19 mouse cellular contexts compared by ENCODE assay signal in genomic region chr1:39047316-39047715, GRCm38 (mm10).
A peak's percentile ranks its signal among the peaks of the same experiment; 100 is the strongest.
DNase-seq lines count a peak whose midpoint lies in the region; TF ChIP-seq lines count a peak whose summit lies in the region.
"Had no signal": no experiment of that assay in that cellular context is flagged by ENCODE, and none has a peak within 500 bp of the region (broad histone marks: within the 10 kb centered on the region; RNA-seq: fewer than 3 reads in every experiment).

No protein-coding gene starts in this region.

- peak; percentile 69 for DNase-seq in heart, adult 11 months
- no peak for DNase-seq in heart, adult 9 months (ENCODE audit: low spot score in 2 of 2)
- peak; percentile 33 for DNase-seq in thymus, adult 2 months
- DNase-seq in thymus, adult 18-20 months: no peak
- DNase-seq in thymus, postnatal 4 days: peak; percentile 42
- DNase-seq in left cerebral cortex, postnatal 36 days (ENCODE audit: low spot score in 2 of 2): no peak
- DNase-seq: adrenal gland, postnatal 10 days; adrenal gland, postnatal 36 days; B cell, adult 2 months; cerebellum, adult 18-20 months; cerebellum, adult 9-10 months; cerebellum, postnatal 14 days; gastrocnemius, postnatal 25 days; heart, adult 2 months had no signal

- H3K27me3 ChIP-seq in thymus, adult 2 months (ENCODE audit: control insufficient read depth, insufficient read depth, low read length): no peaks in the 10 kb centered on the region
- H3K27me3 ChIP-seq: CH12.LX; hindbrain, embryonic 12.5 days; hindbrain, embryonic 15.5 days; Patski had no signal

- no peak overlapping the region for H3K27ac ChIP-seq in thymus, adult 2 months (ENCODE audit: control insufficient read depth, insufficient read depth, low read length)
- H3K27ac ChIP-seq: heart, adult 2 months; hindbrain, embryonic 12.5 days; hindbrain, embryonic 15.5 days had no signal

- peaks cover 28% of the 10 kb centered on the region for H3K4me1 ChIP-seq in thymus, adult 2 months (replicated peaks; ENCODE audit: control insufficient read depth, insufficient read depth, low read length)
- H3K4me1 ChIP-seq: hindbrain, embryonic 12.5 days; hindbrain, embryonic 15.5 days had no signal

- WGBS in thymus, adult 2 months: 96% methylated on average over 6 of the region's 6 CpGs

- H3K4me3 ChIP-seq in thymus, adult 2 months (ENCODE audit: control insufficient read depth, insufficient read depth, low read length): no peak overlapping the region
- H3K4me3 ChIP-seq: heart, adult 2 months; hindbrain, embryonic 12.5 days; hindbrain, embryonic 15.5 days had no signal

- TF ChIP-seq POLR2A in thymus, adult 2 months (IDR thresholded peaks at IDR 0.05; ENCODE audit: control insufficient read depth, extremely low read depth, insufficient read depth, low read length, poor library complexity): no peak

- no peak for TF ChIP-seq CTCF in thymus, adult 2 months (IDR thresholded peaks at IDR 0.05; ENCODE audit: borderline replicate concordance, control insufficient read depth, extremely low read depth, insufficient read depth, low read length, poor library complexity)

- H3K36me3 ChIP-seq in thymus, adult 2 months (ENCODE audit: control insufficient read depth, insufficient read depth, low read length): no peaks in the 10 kb centered on the region
- H3K36me3 ChIP-seq: G1E; hindbrain, embryonic 12.5 days; hindbrain, embryonic 15.5 days had no signal

- intact Hi-C loops in left cerebral cortex, postnatal 36 days (cut with DNase I): no loop called here

Comparison
In these comparisons a context has a peak if more than half of its experiments do, and no peak if none do; other contexts are left out.
1. DNase-seq: peak in heart, adult 11 months (single experiment), thymus, adult 2 months (single experiment) and thymus, postnatal 4 days (single experiment); none in heart, adult 9 months (0 of 2), thymus, adult 18-20 months (0 of 2) and left cerebral cortex, postnatal 36 days (0 of 2).